Mouse (Mus musculus) spleen, postnatal 4 days (tissue): ENCODE measurements around the gene Clec2g.

ENCODE experiments used
- DNase-seq, 2 experiments: peaks; one replicate each; pipeline ENCODE4 v3.0.0; 2022; ENCODE audit warnings: low spot score in 2 of 2

Gene Clec2g

GRCm38 (mm10) chr6:129013762-129014276 is 79.6 kb downstream of the Clec2g start:
- DNase-seq, result no peak

- DNase-seq, result no peak
Observed at GRCm38 (mm10) chr6:129014399-129014798, 80.2 kb downstream of the Clec2g start.

- no peak for DNase-seq
Observed at GRCm38 (mm10) chr6:129027451-129028248, 93.5 kb downstream of the Clec2g start.

GRCm38 (mm10) chr6:129030175-129030824 is 96.1 kb downstream of the Clec2g start:
- no peak for DNase-seq

GRCm38 (mm10) chr6:129030964-129031363 is 96.8 kb downstream of the Clec2g start:
- no peak for DNase-seq

- no peak for DNase-seq
Observed at GRCm38 (mm10) chr6:129033397-129033796, 99.2 kb downstream of the Clec2g start.
